In the genomic region with DNA sequence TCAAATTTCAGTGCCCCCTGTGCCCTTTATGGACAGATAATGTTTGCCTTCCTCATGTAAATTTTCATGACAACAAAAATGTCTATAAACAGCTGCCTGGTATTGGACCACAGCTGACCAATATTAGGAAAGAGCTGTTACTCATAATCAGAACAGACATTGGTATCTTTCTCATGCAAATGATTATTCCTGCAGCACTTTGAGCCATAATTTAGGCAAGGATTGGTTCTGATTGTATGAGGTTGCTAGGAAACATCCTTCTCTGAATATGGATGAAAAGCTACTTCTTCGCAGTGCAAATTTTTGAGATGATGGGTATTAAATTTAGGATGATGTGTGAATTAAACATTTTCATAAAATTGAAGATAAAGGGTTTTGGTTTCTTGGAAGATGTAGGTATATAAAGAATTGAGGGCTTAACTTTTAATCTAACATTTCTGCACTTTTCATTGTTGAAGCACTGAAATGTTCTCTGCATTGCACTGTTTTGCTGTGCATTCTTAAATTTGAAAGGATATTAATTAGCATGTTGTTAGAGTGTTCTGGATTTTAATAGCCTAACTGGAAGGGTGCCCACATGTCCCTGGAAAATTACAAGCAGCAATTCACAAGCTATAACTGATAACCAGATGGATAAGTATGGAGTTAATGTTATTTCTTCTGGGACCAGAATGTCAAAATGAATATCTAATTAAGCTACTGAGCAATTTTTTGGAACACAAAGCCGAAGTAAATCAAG, we compare ENCODE assay signal across 12 mouse cellular contexts.
DNase-seq lines count a peak whose midpoint lies in the region; ATAC-seq lines count a peak whose summit lies in the region.
"Had no signal": no experiment of that assay in that cellular context is flagged by ENCODE, and none has a peak within 500 bp of the region (broad histone marks: within the 10 kb centered on the region; RNA-seq: fewer than 3 reads in every experiment).

No protein-coding gene starts in this region.

- H3K9me3 ChIP-seq in hindbrain, embryonic 15.5 days: no peaks in the 10 kb centered on the region
- no peaks in the 10 kb centered on the region for H3K9me3 ChIP-seq in midbrain, embryonic 15.5 days
- H3K9me3 ChIP-seq in kidney, embryonic 16.5 days (ENCODE audit: low read length): no peaks in the 10 kb centered on the region
- H3K9me3 ChIP-seq: embryonic facial prominence, embryonic 12.5 days had no signal

- 25% methylated on average over 2 of the region's 2 CpGs for WGBS in hindbrain, embryonic 15.5 days
- 20% methylated on average over 2 of the region's 2 CpGs for WGBS in midbrain, embryonic 15.5 days
- 75% methylated on average over 2 of the region's 2 CpGs for WGBS in kidney, embryonic 16.5 days

- no peak overlapping the region for H3K9ac ChIP-seq in hindbrain, embryonic 15.5 days
- no peak overlapping the region for H3K9ac ChIP-seq in midbrain, embryonic 15.5 days
- H3K9ac ChIP-seq in kidney, embryonic 16.5 days (replicated peaks; ENCODE audit: low read length): no peak overlapping the region
- H3K9ac ChIP-seq: embryonic facial prominence, embryonic 12.5 days had no signal

- peak; percentile 76 for ATAC-seq in frontal cortex, adult (ENCODE audit: low TSS enrichment)
- ATAC-seq in hindbrain, embryonic 15.5 days (ENCODE audit: low FRiP score, low read depth): no peak
- ATAC-seq in midbrain, embryonic 15.5 days (replicated peaks): peak; percentile 89
- no peak for ATAC-seq in kidney, embryonic 16.5 days (ENCODE audit: low FRiP score, low TSS enrichment)

- no peak overlapping the region for H3K4me2 ChIP-seq in hindbrain, embryonic 15.5 days
- no peak overlapping the region for H3K4me2 ChIP-seq in midbrain, embryonic 15.5 days
- no peak overlapping the region for H3K4me2 ChIP-seq in kidney, embryonic 16.5 days (replicated peaks; ENCODE audit: low read depth, low read length)
- H3K4me2 ChIP-seq: embryonic facial prominence, embryonic 12.5 days had no signal

- no peaks in the 10 kb centered on the region for H3K36me3 ChIP-seq in hindbrain, embryonic 15.5 days
- H3K36me3 ChIP-seq in midbrain, embryonic 15.5 days (replicated peaks): no peaks in the 10 kb centered on the region
- H3K36me3 ChIP-seq in kidney, embryonic 16.5 days (ENCODE audit: insufficient read depth, low read length): no peaks in the 10 kb centered on the region
- H3K36me3 ChIP-seq: embryonic facial prominence, embryonic 12.5 days had no signal

- H3K4me1 ChIP-seq in hindbrain, embryonic 15.5 days (replicated peaks): no peaks in the 10 kb centered on the region
- peaks cover 8% of the 10 kb centered on the region for H3K4me1 ChIP-seq in midbrain, embryonic 15.5 days
- H3K4me1 ChIP-seq in kidney, embryonic 16.5 days (ENCODE audit: insufficient read depth, low read length): no peaks in the 10 kb centered on the region
- H3K4me1 ChIP-seq: embryonic facial prominence, embryonic 12.5 days had no signal

- H3K4me3 ChIP-seq in hindbrain, embryonic 15.5 days: no peak overlapping the region
- no peak overlapping the region for H3K4me3 ChIP-seq in midbrain, embryonic 15.5 days
- H3K4me3 ChIP-seq in kidney, embryonic 16.5 days (ENCODE audit: low read length): no peak overlapping the region
- H3K4me3 ChIP-seq: embryonic facial prominence, embryonic 12.5 days had no signal

- H3K27me3 ChIP-seq in hindbrain, embryonic 15.5 days: no peaks in the 10 kb centered on the region
- H3K27me3 ChIP-seq in midbrain, embryonic 15.5 days (replicated peaks): no peaks in the 10 kb centered on the region
- no peaks in the 10 kb centered on the region for H3K27me3 ChIP-seq in kidney, embryonic 16.5 days (ENCODE audit: insufficient read depth, low read length)
- H3K27me3 ChIP-seq: embryonic facial prominence, embryonic 12.5 days had no signal

- DNase-seq in frontal cortex, postnatal 10 days (ENCODE audit: low spot score in 2 of 2): no peak
- peak; percentile 49 for DNase-seq in brain, adult 2 months (ENCODE audit: low read depth, low spot score)
- DNase-seq in spleen, postnatal 36 days (ENCODE audit: low spot score in 2 of 2): no peak
- DNase-seq in ovary, postnatal 10 days (ENCODE audit: low spot score): no peak
- DNase-seq: cerebellum, adult 9-10 months; kidney, postnatal 14 days had no signal

- 0 out of 2 replicates have a peak overlapping the region, but pooled peaks have one; percentile 48 for H3K27ac ChIP-seq in hindbrain, embryonic 15.5 days (replicated peaks)
- H3K27ac ChIP-seq in midbrain, embryonic 15.5 days: peak overlapping the region; percentile 76
- no peak overlapping the region for H3K27ac ChIP-seq in kidney, embryonic 16.5 days (ENCODE audit: low read length)
- H3K27ac ChIP-seq: embryonic facial prominence, embryonic 12.5 days; macrophage had no signal

Comparison
In these comparisons a context has a peak if more than half of its experiments do, and no peak if none do; other contexts are left out.
1. ATAC-seq: peak in frontal cortex, adult (single experiment) and midbrain, embryonic 15.5 days (single experiment); none in hindbrain, embryonic 15.5 days (single experiment) and kidney, embryonic 16.5 days (single experiment).